Mouse (Mus musculus): ENCODE measurements around the gene Slc8a1.
A peak's percentile ranks its signal among the peaks of the same experiment; 100 is the strongest.

The Slc8a1 gene

GRCm38 (mm10) chr17:81669816-81670691 lies 68.1 kb downstream of the Slc8a1 start:
- DNase-seq (ENCODE audit: low read depth, low spot score): peak; percentile 37

GRCm38 (mm10) chr17:81669062-81669815 lies 68.9 kb downstream of the Slc8a1 start:
- DNase-seq (ENCODE audit: low read depth, low spot score): peak; percentile 35

- DNase-seq (ENCODE audit: low read depth, low spot score): no peak
Measured at GRCm38 (mm10) chr17:81668466-81668865, 69.7 kb downstream of the Slc8a1 start.

- no peak for DNase-seq (ENCODE audit: low read depth, low spot score)
Measured at GRCm38 (mm10) chr17:81667935-81668334, 70.2 kb downstream of the Slc8a1 start.

GRCm38 (mm10) chr17:81666551-81666950 lies 71.6 kb downstream of the Slc8a1 start:
- DNase-seq (ENCODE audit: low read depth, low spot score): no peak

- DNase-seq (ENCODE audit: low read depth, low spot score): no peak
Measured at GRCm38 (mm10) chr17:81664916-81665315, 73.3 kb downstream of the Slc8a1 start.

- DNase-seq (ENCODE audit: low read depth, low spot score): no peak
Measured at GRCm38 (mm10) chr17:81657828-81658227, 80.3 kb downstream of the Slc8a1 start.

- peak; percentile 16 for DNase-seq (ENCODE audit: low read depth, low spot score)
Measured at GRCm38 (mm10) chr17:81654548-81654947, 83.6 kb downstream of the Slc8a1 start.

- no peak for DNase-seq (ENCODE audit: low read depth, low spot score)
Measured at GRCm38 (mm10) chr17:81652958-81653357, 85.2 kb downstream of the Slc8a1 start.

GRCm38 (mm10) chr17:81636822-81637221 lies 101.4 kb downstream of the Slc8a1 start:
- no peak for DNase-seq (ENCODE audit: low read depth, low spot score)

GRCm38 (mm10) chr17:81630471-81630870 lies 107.7 kb downstream of the Slc8a1 start:
- DNase-seq (ENCODE audit: low read depth, low spot score): no peak

GRCm38 (mm10) chr17:81621188-81621644 lies 117.0 kb downstream of the Slc8a1 start:
- no peak for DNase-seq (ENCODE audit: low read depth, low spot score)

GRCm38 (mm10) chr17:81618461-81618860 lies 119.7 kb downstream of the Slc8a1 start:
- no peak for DNase-seq (ENCODE audit: low read depth, low spot score)

GRCm38 (mm10) chr17:81616326-81616725 lies 121.9 kb downstream of the Slc8a1 start:
- DNase-seq (ENCODE audit: low read depth, low spot score): no peak

GRCm38 (mm10) chr17:81615391-81615790 lies 122.8 kb downstream of the Slc8a1 start:
- no peak for DNase-seq (ENCODE audit: low read depth, low spot score)

- DNase-seq (ENCODE audit: low read depth, low spot score): no peak
Measured at GRCm38 (mm10) chr17:81607515-81607914, 130.7 kb downstream of the Slc8a1 start.

GRCm38 (mm10) chr17:81606084-81606483 lies 132.1 kb downstream of the Slc8a1 start:
- no peak for DNase-seq (ENCODE audit: low read depth, low spot score)

- no peak for DNase-seq (ENCODE audit: low read depth, low spot score)
Measured at GRCm38 (mm10) chr17:81605219-81605660, 132.9 kb downstream of the Slc8a1 start.

- DNase-seq (ENCODE audit: low read depth, low spot score): no peak
Measured at GRCm38 (mm10) chr17:81599072-81599471, 139.1 kb downstream of the Slc8a1 start.

GRCm38 (mm10) chr17:81589791-81590190 lies 148.4 kb downstream of the Slc8a1 start:
- DNase-seq (ENCODE audit: low read depth, low spot score): no peak

GRCm38 (mm10) chr17:81586759-81587158 lies 151.4 kb downstream of the Slc8a1 start:
- DNase-seq (ENCODE audit: low read depth, low spot score): no peak

- DNase-seq (ENCODE audit: low read depth, low spot score): no peak
Measured at GRCm38 (mm10) chr17:81579728-81580425, 158.3 kb downstream of the Slc8a1 start.
